Mouse (Mus musculus) midbrain, postnatal 0 days (tissue): ENCODE results near the gene Pmvk. TPM values are rescaled to one million over a fixed set of nuclear protein-coding genes. Genes with fewer than 3 reads are reported as not detected.
A peak's percentile ranks its signal among the peaks of the same experiment; 100 is the strongest.

Experiments used
- ATAC-seq: fragments of 200-750 bp; cut with Nextera tagmentation; 2 replicates; pipeline ENCODE4 v1.8.0; 2017; ENCODE audit warnings: moderate number of reproducible peaks, mild to moderate bottlenecking, moderate TSS enrichment, moderate library complexity; ENCODE audit not compliant: low FRiP score
- DNase-seq: peaks from one replicate; pipeline ENCODE4 v3.0.0-alpha.2; 2015; ENCODE audit warnings: low spot score
- H3K27ac ChIP-seq: fragments of 300-500 bp; sonication (generic); 2 replicates; pipeline ENCODE4 v1.5.1; 2014; ENCODE audit warnings: low read depth, mild to moderate bottlenecking, low read length, mixed read lengths
- H3K27me3 ChIP-seq: fragments of 300-500 bp; sonication (generic); 2 replicates; pipeline ENCODE4 v1.6.1; 2014; ENCODE audit warnings: low read length, control low read depth, mixed read lengths; ENCODE audit not compliant: insufficient read depth
- H3K36me3 ChIP-seq: fragments of 300-500 bp; sonication (generic); 2 replicates; pipeline ENCODE4 v1.6.1; 2014; ENCODE audit warnings: low read length, control low read depth, mixed read lengths; ENCODE audit not compliant: insufficient read depth
- H3K4me1 ChIP-seq: fragments of 300-500 bp; sonication (generic); 2 replicates; pipeline ENCODE4 v1.6.1; 2014; ENCODE audit warnings: mild to moderate bottlenecking, control low read depth, antibody characterized with exemption, low read length, mixed read lengths; ENCODE audit not compliant: insufficient read depth
- H3K4me2 ChIP-seq: fragments of 300-500 bp; sonication (generic); 2 replicates; pipeline ENCODE4 v1.6.1; 2014; ENCODE audit warnings: low read depth, mild to moderate bottlenecking, low read length, mixed read lengths; ENCODE audit not compliant: poor library complexity, severe bottlenecking
- H3K4me3 ChIP-seq: fragments of 300-500 bp; sonication (generic); 2 replicates; pipeline ENCODE4 v1.5.1; 2014; ENCODE audit warnings: low read depth, mild to moderate bottlenecking, low read length, moderate library complexity
- H3K9ac ChIP-seq: fragments of 300-500 bp; sonication (generic); replicated peaks from 2 replicates; pipeline ENCODE4 v1.6.1; 2014; ENCODE audit warnings: mild to moderate bottlenecking, low read length, moderate library complexity, mixed read lengths; ENCODE audit not compliant: poor library complexity, severe bottlenecking
- H3K9me3 ChIP-seq: fragments of 300-500 bp; sonication (generic); 2 replicates; pipeline ENCODE4 v1.6.1; 2016; ENCODE audit warnings: low read length, control low read depth
- CTCF ChIP-seq: IDR thresholded peaks from 2 replicates; pipeline ENCODE4 v1.5.1; 2016; ENCODE audit warnings: antibody characterized with exemption, mild to moderate bottlenecking
- WGBS: fragments of 180-500 bp; shearing (Covaris S2); extraction: QIAGEN DNeasy Blood & Tissue Kit; methylation state at CpG from one replicate; pipeline ENCODE4 v1.1.7; 2014; 5-methylcytosine and 5-hydroxymethylcytosine counted together
- polyA plus RNA-seq: library from polyadenylated mRNA; unstranded; fragments of >200 nt; fragmentation: Nextera tagmentation; extraction: Ambion mirVana; gene quantifications from 2 replicates; pipeline ENCODE4 v1.2.1, GENCODE M21; 2015
- total RNA-seq: library from RNA; depleted of rRNA; stranded (reverse); fragments of >200 nt; gene quantifications from 2 replicates; pipeline ENCODE4 v1.2.3, GENCODE M21; 2014

Gene Pmvk
- total and polyA plus RNA-seq, 2 experiments from 2014 or later: 90.8 to 124 TPM

GRCm38 (mm10) chr3:89437269-89437668 lies 17.1 kb upstream of the Pmvk start:
- H3K4me3 ChIP-seq: peak overlapping the region; percentile 16; the same call in 1 of the 2 replicates
- no peaks in the 10 kb centered on the region for H3K9me3 ChIP-seq
- H3K4me1 ChIP-seq: 0 out of 2 replicates have a peak, but pooled peaks cover 7% of the 10 kb centered on the region
- no peak for TF ChIP-seq CTCF
- WGBS: 15% methylated on average over 5 of the region's 5 CpGs
- DNase-seq (peak; percentile 38), ATAC-seq (peak; percentile 55)
- no peaks in the 10 kb centered on the region for H3K27me3 ChIP-seq
- peak overlapping the region; percentile 4; the same call in 1 of the 2 replicates for H3K27ac ChIP-seq
- peak overlapping the region; percentile 29; the same call in 1 of the 2 replicates for H3K9ac ChIP-seq
- peaks cover 23% of the 10 kb centered on the region for H3K36me3 ChIP-seq
- peak overlapping the region; percentile 38 for H3K4me2 ChIP-seq

GRCm38 (mm10) chr3:89440691-89441090 lies 13.7 kb upstream of the Pmvk start:
- no peak for TF ChIP-seq CTCF
- DNase-seq: no peak

GRCm38 (mm10) chr3:89448720-89449537 lies 5.4 kb upstream of the Pmvk start:
- Histone ChIP-seq H3K27me3 (no peaks in the 10 kb centered on the region), H3K27ac (no peak overlapping the region), H3K4me2 (no peak overlapping the region), H3K9ac (no peak overlapping the region), H3K4me3 (no peak overlapping the region), H3K36me3 (no peaks in the 10 kb centered on the region), H3K9me3 (no peaks in the 10 kb centered on the region), H3K4me1 (peaks cover 5% of the 10 kb centered on the region; the same call in 1 of the 2 replicates)
- ATAC-seq: 0 out of 2 replicates have a peak, but pooled peaks have one; percentile 18
- peak; percentile 34 for DNase-seq
- WGBS: 73% methylated on average over 13 of the region's 13 CpGs
- TF ChIP-seq CTCF: no peak

More at GRCm38 (mm10) chr3:89440691-89441090, 13.7 kb upstream of the Pmvk start:
- H3K27me3 ChIP-seq: no peaks in the 10 kb centered on the region
- ATAC-seq: no peak
- H3K4me3 ChIP-seq: no peak overlapping the region
- no peaks in the 10 kb centered on the region for H3K9me3 ChIP-seq
- no peaks in the 10 kb centered on the region for H3K36me3 ChIP-seq
- no peak overlapping the region for H3K4me2 ChIP-seq
- WGBS: 98% methylated on average over 2 of the region's 2 CpGs
- H3K9ac ChIP-seq: no peak overlapping the region
- no peak overlapping the region for H3K27ac ChIP-seq
- 0 out of 2 replicates have a peak, but pooled peaks cover 7% of the 10 kb centered on the region for H3K4me1 ChIP-seq

GRCm38 (mm10) chr3:89449541-89449940 lies 4.8 kb upstream of the Pmvk start:
- H3K9me3 ChIP-seq: no peaks in the 10 kb centered on the region
- no peak overlapping the region for H3K27ac ChIP-seq
- DNase-seq (peak; percentile 80), ATAC-seq (peak; percentile 64; the same call in 1 of the 2 replicates)
- H3K4me2 ChIP-seq: no peak overlapping the region
- no peaks in the 10 kb centered on the region for H3K27me3 ChIP-seq
- no peak overlapping the region for H3K4me3 ChIP-seq
- peaks cover 5% of the 10 kb centered on the region; the same call in 1 of the 2 replicates for H3K4me1 ChIP-seq
- WGBS: 37% methylated on average over 7 of the region's 7 CpGs
- no peaks in the 10 kb centered on the region for H3K36me3 ChIP-seq
- peak; percentile 79 for TF ChIP-seq CTCF
- no peak overlapping the region for H3K9ac ChIP-seq

GRCm38 (mm10) chr3:89451916-89452315 lies 2.4 kb upstream of the Pmvk start:
- ATAC-seq (no peak), DNase-seq (peak; percentile 32)
- WGBS: 89% methylated on average over 1 of the region's 1 CpGs
- no peak for TF ChIP-seq CTCF
- H3K4me3 ChIP-seq: no peak overlapping the region
- H3K9ac ChIP-seq: no peak overlapping the region
- no peaks in the 10 kb centered on the region for H3K27me3 ChIP-seq
- H3K36me3 ChIP-seq: no peaks in the 10 kb centered on the region
- H3K9me3 ChIP-seq: no peaks in the 10 kb centered on the region
- peaks cover 5% of the 10 kb centered on the region; the same call in 1 of the 2 replicates for H3K4me1 ChIP-seq
- H3K27ac ChIP-seq: no peak overlapping the region
- H3K4me2 ChIP-seq: no peak overlapping the region

- Histone ChIP-seq H3K27me3 (no peaks in the 10 kb centered on the region), H3K4me3 (no peak overlapping the region), H3K4me1 (peaks cover 5% of the 10 kb centered on the region; the same call in 1 of the 2 replicates), H3K36me3 (no peaks in the 10 kb centered on the region), H3K27ac (no peak overlapping the region), H3K4me2 (no peak overlapping the region), H3K9ac (no peak overlapping the region), H3K9me3 (no peaks in the 10 kb centered on the region)
- WGBS: 38% methylated on average over 1 of the region's 1 CpGs
- DNase-seq (no peak), ATAC-seq (no peak)
- TF ChIP-seq CTCF: no peak
Observed at GRCm38 (mm10) chr3:89455786-89456285, 1.5 kb downstream of the Pmvk start.
